8 mouse cellular contexts compared by ENCODE assay signal in the genomic region with DNA sequence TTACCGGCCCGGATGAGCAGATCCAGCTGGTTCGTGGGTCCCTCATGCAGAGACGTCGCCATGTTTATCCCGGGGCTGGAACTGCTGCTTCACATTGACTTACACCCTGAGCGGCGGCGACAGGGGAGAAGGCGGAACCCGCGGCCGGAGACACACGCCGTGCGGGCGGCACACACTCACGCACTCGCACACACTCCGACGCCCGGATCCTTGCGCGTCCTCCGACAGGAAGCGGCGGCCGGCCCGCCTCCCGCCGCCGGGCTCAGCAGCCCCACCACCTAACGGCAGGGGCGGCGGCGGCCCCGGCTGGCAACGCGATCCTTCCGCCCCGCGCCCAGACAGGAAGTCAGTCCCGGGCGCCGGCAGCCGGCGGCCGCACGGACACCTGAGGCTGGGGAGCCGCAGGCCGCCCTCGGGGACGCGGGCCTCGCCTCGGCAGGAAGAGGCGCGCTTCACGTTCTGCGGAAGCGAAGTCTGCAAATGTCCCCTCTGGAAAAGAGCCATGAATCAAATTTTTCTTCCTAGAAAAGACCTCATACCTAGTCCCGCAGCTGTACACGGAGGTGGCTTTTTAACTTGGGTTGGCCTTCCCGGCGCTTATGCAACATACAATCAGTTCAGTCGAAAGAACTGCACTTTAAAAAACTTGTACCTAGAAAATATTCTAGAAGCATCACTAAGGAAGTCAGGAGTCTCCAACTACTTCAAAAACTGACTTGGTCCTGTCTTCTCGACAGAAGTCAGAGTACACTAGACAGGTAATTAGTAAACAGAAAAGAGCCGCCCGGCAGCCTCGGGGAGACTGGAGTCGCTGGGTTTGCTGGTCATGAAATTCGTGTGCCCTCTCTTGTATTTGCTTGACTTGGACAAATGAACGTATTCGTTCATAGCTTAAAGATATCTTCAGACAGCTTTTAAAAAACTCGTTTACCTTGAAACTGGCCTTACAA. TPM values are rescaled to one million over a fixed set of nuclear protein-coding genes. Genes with fewer than 3 reads are reported as not detected.
DNase-seq lines count a peak whose midpoint lies in the region; ATAC-seq and TF ChIP-seq lines count a peak whose summit lies in the region.

No protein-coding gene starts in this region.

- H3K36me3 ChIP-seq in E14TG2a.4 (ENCODE audit: insufficient read depth, low read length), result no peaks in the 10 kb centered on the region
- no peaks in the 10 kb centered on the region for H3K36me3 ChIP-seq in forebrain, embryonic 12.5 days (replicated peaks)
- no peaks in the 10 kb centered on the region for H3K36me3 ChIP-seq in heart, postnatal 0 days (replicated peaks; ENCODE audit: control insufficient read depth, insufficient read depth, low read length)
- peaks cover 5% of the 10 kb centered on the region; the same call in 1 of the 2 replicates for H3K36me3 ChIP-seq in liver, embryonic 15.5 days (replicated peaks)
- H3K36me3 ChIP-seq in neural tube, embryonic 11.5 days (ENCODE audit: control insufficient read depth, insufficient read depth, low read length), result no peaks in the 10 kb centered on the region
- H3K36me3 ChIP-seq in stomach, embryonic 16.5 days (ENCODE audit: control insufficient read depth, insufficient read depth, low read length), result no peaks in the 10 kb centered on the region

- TF ChIP-seq CTCF in E14TG2a.4 (conservative IDR thresholded peaks at IDR 0.05; ENCODE audit: low read length), result no peak
- no peak for TF ChIP-seq CTCF in heart, postnatal 0 days (IDR thresholded peaks at IDR 0.05; ENCODE audit: low read depth)

- ATAC-seq in forebrain, embryonic 12.5 days (ENCODE audit: low FRiP score), result peak; percentile 67
- peak; percentile 72 for ATAC-seq in heart, postnatal 0 days (ENCODE audit: insufficient read depth, low read depth)
- ATAC-seq in liver, embryonic 15.5 days (ENCODE audit: insufficient read depth), result peak; percentile 59
- ATAC-seq in neural tube, embryonic 11.5 days (ENCODE audit: insufficient read depth, low FRiP score, low TSS enrichment), result peak; percentile 67
- peak; percentile 64 for ATAC-seq in stomach, embryonic 16.5 days (ENCODE audit: insufficient read depth, low FRiP score)

- peak; percentile 64 for DNase-seq in c-Kit-positive CD71-positive TER-119-positive erythroid progenitor cells, embryonic 14.5 days (ENCODE audit: low spot score)
- DNase-seq in heart, postnatal 0 days (ENCODE audit: low spot score), result peak; percentile 84
- peak; percentile 86 to 93 for DNase-seq in kidney, postnatal 4 days
- DNase-seq in neural tube, embryonic 11.5 days (ENCODE audit: low spot score), result peak; percentile 89

- H3K9ac ChIP-seq in forebrain, embryonic 12.5 days, result peak overlapping the region; percentile 91
- H3K9ac ChIP-seq in heart, postnatal 0 days (replicated peaks; ENCODE audit: low read depth, low read length), result peak overlapping the region; percentile 100
- peak overlapping the region; percentile 91 for H3K9ac ChIP-seq in liver, embryonic 15.5 days
- H3K9ac ChIP-seq in neural tube, embryonic 11.5 days (ENCODE audit: low read length), result peak overlapping the region; percentile 88
- peak overlapping the region; percentile 97 for H3K9ac ChIP-seq in stomach, embryonic 16.5 days (ENCODE audit: low read length)

- TF ChIP-seq EP300 in heart, postnatal 0 days (IDR thresholded peaks at IDR 0.05; ENCODE audit: low read depth), result no peak

- H3K27ac ChIP-seq in forebrain, embryonic 12.5 days, result peak overlapping the region; percentile 97
- peak overlapping the region; percentile 100 for H3K27ac ChIP-seq in heart, postnatal 0 days (ENCODE audit: low read depth)
- peak overlapping the region; percentile 94 for H3K27ac ChIP-seq in liver, embryonic 15.5 days (replicated peaks)
- peak overlapping the region; percentile 94 for H3K27ac ChIP-seq in neural tube, embryonic 11.5 days (ENCODE audit: low read depth, low read length)
- H3K27ac ChIP-seq in stomach, embryonic 16.5 days (ENCODE audit: low read length), result peak overlapping the region; percentile 100

- H3K4me1 ChIP-seq in E14TG2a.4 (replicated peaks; ENCODE audit: low read depth, low read length), result peaks cover 26% of the 10 kb centered on the region
- H3K4me1 ChIP-seq in forebrain, embryonic 12.5 days, result peaks cover 13% of the 10 kb centered on the region
- H3K4me1 ChIP-seq in heart, postnatal 0 days (ENCODE audit: control insufficient read depth, insufficient read depth), result peaks cover 10% of the 10 kb centered on the region
- H3K4me1 ChIP-seq in liver, embryonic 15.5 days (replicated peaks), result peaks cover 43% of the 10 kb centered on the region
- peaks cover 3% of the 10 kb centered on the region; the same call in 1 of the 2 replicates for H3K4me1 ChIP-seq in neural tube, embryonic 11.5 days (ENCODE audit: control insufficient read depth, insufficient read depth, low read length)
- H3K4me1 ChIP-seq in stomach, embryonic 16.5 days (ENCODE audit: control insufficient read depth, insufficient read depth, low read length), result peaks cover 7% of the 10 kb centered on the region

- H3K4me3 ChIP-seq in E14TG2a.4 (replicated peaks; ENCODE audit: low read length), result peak overlapping the region; percentile 98
- H3K4me3 ChIP-seq in forebrain, embryonic 12.5 days (replicated peaks), result peak overlapping the region; percentile 95
- H3K4me3 ChIP-seq in heart, postnatal 0 days (ENCODE audit: low read depth, low read length), result peak overlapping the region; percentile 99
- peak overlapping the region; percentile 89 for H3K4me3 ChIP-seq in liver, embryonic 15.5 days (replicated peaks)
- peak overlapping the region; percentile 97 for H3K4me3 ChIP-seq in neural tube, embryonic 11.5 days (ENCODE audit: low read depth, low read length)
- H3K4me3 ChIP-seq in stomach, embryonic 16.5 days (replicated peaks; ENCODE audit: low read length), result peak overlapping the region; percentile 96

- WGBS in forebrain, embryonic 12.5 days, result under 1% methylated on average over 75 of the region's 75 CpGs
- WGBS in heart, postnatal 0 days, result under 1% methylated on average over 72 of the region's 75 CpGs
- under 1% methylated on average over 75 of the region's 75 CpGs for WGBS in liver, embryonic 15.5 days (ENCODE audit: insufficient replicate concordance)
- WGBS in neural tube, embryonic 11.5 days, result under 1% methylated on average over 75 of the region's 75 CpGs
- WGBS in stomach, embryonic 16.5 days, result under 1% methylated on average over 75 of the region's 75 CpGs

- no peaks in the 10 kb centered on the region for H3K9me3 ChIP-seq in E14TG2a.4 (ENCODE audit: low read length)
- H3K9me3 ChIP-seq in forebrain, embryonic 12.5 days, result no peaks in the 10 kb centered on the region
- H3K9me3 ChIP-seq in heart, postnatal 0 days (replicated peaks; ENCODE audit: control insufficient read depth, low read length), result no peaks in the 10 kb centered on the region
- H3K9me3 ChIP-seq in liver, embryonic 15.5 days (replicated peaks), result no peaks in the 10 kb centered on the region
- H3K9me3 ChIP-seq in neural tube, embryonic 11.5 days (ENCODE audit: control insufficient read depth, low read length), result no peaks in the 10 kb centered on the region
- H3K9me3 ChIP-seq in stomach, embryonic 16.5 days (replicated peaks; ENCODE audit: control insufficient read depth, low read length), result no peaks in the 10 kb centered on the region

- H3K27me3 ChIP-seq in E14TG2a.4 (ENCODE audit: insufficient read depth, low read length), result no peaks in the 10 kb centered on the region
- H3K27me3 ChIP-seq in forebrain, embryonic 12.5 days, result no peaks in the 10 kb centered on the region
- no peaks in the 10 kb centered on the region for H3K27me3 ChIP-seq in heart, postnatal 0 days (ENCODE audit: control insufficient read depth, insufficient read depth, low read length)
- H3K27me3 ChIP-seq in liver, embryonic 15.5 days, result no peaks in the 10 kb centered on the region
- H3K27me3 ChIP-seq in neural tube, embryonic 11.5 days (ENCODE audit: control insufficient read depth, insufficient read depth, low read length), result no peaks in the 10 kb centered on the region
- no peaks in the 10 kb centered on the region for H3K27me3 ChIP-seq in stomach, embryonic 16.5 days (ENCODE audit: control insufficient read depth, insufficient read depth, low read length)

- H3K4me2 ChIP-seq in forebrain, embryonic 12.5 days, result peak overlapping the region; percentile 75
- peak overlapping the region; percentile 86 for H3K4me2 ChIP-seq in heart, postnatal 0 days (ENCODE audit: low read depth, low read length)
- peak overlapping the region; percentile 92 for H3K4me2 ChIP-seq in liver, embryonic 15.5 days
- H3K4me2 ChIP-seq in neural tube, embryonic 11.5 days (ENCODE audit: low read depth), result peak overlapping the region; percentile 74
- H3K4me2 ChIP-seq in stomach, embryonic 16.5 days (ENCODE audit: low read depth, low read length), result peak overlapping the region; percentile 78

RNA-seq across cellular contexts. Expression of a gene that starts 53.2 kb away (rescaled TPM):
- polyA plus RNA-seq in forebrain, embryonic 12.5 days (2016; fragmentation: Nextera tagmentation; extraction: Ambion mirVana), result 14.9 and 16.4 TPM in 2 replicates
- 28.1 and 35.6 TPM in 2 replicates for total RNA-seq in heart, postnatal 0 days (2014; rRNA removed; ENCODE audit: low replicate concordance)
- 8.5 and 11.9 TPM in 2 replicates for polyA plus RNA-seq in heart, postnatal 0 days (2015; fragmentation: Nextera tagmentation; extraction: Ambion mirVana)
- polyA plus RNA-seq in liver, embryonic 15.5 days (2015; fragmentation: Nextera tagmentation; extraction: Ambion mirVana), result 22.0 and 24.2 TPM in 2 replicates
- 15.1 TPM in 2 replicates for polyA plus RNA-seq in neural tube, embryonic 11.5 days (2014; fragmentation: Nextera tagmentation; extraction: Ambion mirVana)
- polyA plus RNA-seq in stomach, embryonic 16.5 days (2015; fragmentation: Nextera tagmentation; extraction: Ambion mirVana), result 5.7 and 6.3 TPM in 2 replicates

Comparison
In these comparisons a context has a peak if more than half of its experiments do, and no peak if none do; other contexts are left out.
1. Peak in every context shown above with its lines: DNase-seq, ATAC-seq, H3K4me3 ChIP-seq and H3K27ac ChIP-seq.